8 mouse cellular contexts compared by ENCODE assay signal in genomic region chr5:35131773-35132172, GRCm38 (mm10). TPM values are rescaled to one million over a fixed set of nuclear protein-coding genes. Genes with fewer than 3 reads are reported as not detected.
A peak's percentile ranks its signal among the peaks of the same experiment; 100 is the strongest.
DNase-seq lines count a peak whose midpoint lies in the region; ATAC-seq and TF ChIP-seq lines count a peak whose summit lies in the region.

No protein-coding gene starts in this region.

- peaks cover 6% of the 10 kb centered on the region; the same call in 1 of the 2 replicates for H3K9me3 ChIP-seq in heart, embryonic 12.5 days (replicated peaks)
- no peaks in the 10 kb centered on the region for H3K9me3 ChIP-seq in midbrain, embryonic 16.5 days (replicated peaks; ENCODE audit: control insufficient read depth, low read length, poor library complexity, severe bottlenecking)

- DNase-seq in heart, adult 11 months = peak; percentile 98
- DNase-seq in gastrocnemius, postnatal 10 days = peak; percentile 93
- peak; percentile 88 for DNase-seq in kidney, adult 2 months
- DNase-seq in left cerebral cortex, postnatal 4 days = peak; percentile 96
- DNase-seq in spleen, adult 18-20 months = peak; percentile 18 to 60

- H3K27ac ChIP-seq in heart, embryonic 12.5 days (ENCODE audit: poor library complexity, severe bottlenecking) = no peak overlapping the region
- no peak overlapping the region for H3K27ac ChIP-seq in cortical plate, adult 2 months (ENCODE audit: insufficient read depth, low read length)
- H3K27ac ChIP-seq in kidney, adult 2 months (ENCODE audit: insufficient read depth, low read depth, low read length) = no peak overlapping the region
- no peak overlapping the region for H3K27ac ChIP-seq in midbrain, embryonic 16.5 days (ENCODE audit: low read length)

- no peak overlapping the region for H3K4me3 ChIP-seq in heart, embryonic 12.5 days
- H3K4me3 ChIP-seq in cortical plate, adult 2 months (ENCODE audit: insufficient read depth, low read length) = no peak overlapping the region
- no peak overlapping the region for H3K4me3 ChIP-seq in kidney, adult 2 months (ENCODE audit: insufficient read depth, low read depth, low read length)
- no peak overlapping the region for H3K4me3 ChIP-seq in midbrain, embryonic 16.5 days (ENCODE audit: low read depth, low read length)

- H3K4me1 ChIP-seq in heart, embryonic 12.5 days (replicated peaks) = 0 out of 2 replicates have a peak, but pooled peaks cover 4% of the 10 kb centered on the region
- H3K4me1 ChIP-seq in cortical plate, adult 2 months (ENCODE audit: control insufficient read depth, insufficient read depth, low read length) = no peaks in the 10 kb centered on the region; the same call in 1 of the 2 replicates
- no peaks in the 10 kb centered on the region for H3K4me1 ChIP-seq in kidney, adult 2 months (ENCODE audit: control insufficient read depth, insufficient read depth, low read length)
- H3K4me1 ChIP-seq in midbrain, embryonic 16.5 days (ENCODE audit: control insufficient read depth, insufficient read depth, low read length) = no peaks in the 10 kb centered on the region

- no peak overlapping the region for H3K4me2 ChIP-seq in heart, embryonic 12.5 days
- H3K4me2 ChIP-seq in midbrain, embryonic 16.5 days (ENCODE audit: low read length) = no peak overlapping the region

- WGBS in heart, embryonic 12.5 days = 8% methylated on average over 7 of the region's 7 CpGs
- WGBS in kidney, adult 2 months = 10% methylated on average over 7 of the region's 7 CpGs
- WGBS in midbrain, embryonic 16.5 days = 6% methylated on average over 7 of the region's 7 CpGs

- H3K36me3 ChIP-seq in heart, embryonic 12.5 days = no peaks in the 10 kb centered on the region
- H3K36me3 ChIP-seq in kidney, adult 2 months (ENCODE audit: control insufficient read depth, insufficient read depth, low read length) = no peaks in the 10 kb centered on the region
- no peaks in the 10 kb centered on the region for H3K36me3 ChIP-seq in midbrain, embryonic 16.5 days (ENCODE audit: control insufficient read depth, insufficient read depth, low read length)

- intact Hi-C loops in left cerebral cortex, postnatal 4 days (cut with DNase I) = no loop called here

- no peaks in the 10 kb centered on the region; the same call in 1 of the 2 replicates for H3K27me3 ChIP-seq in heart, embryonic 12.5 days (replicated peaks)
- H3K27me3 ChIP-seq in kidney, adult 2 months (replicated peaks; ENCODE audit: control insufficient read depth, insufficient read depth, low read length) = no peaks in the 10 kb centered on the region
- no peaks in the 10 kb centered on the region for H3K27me3 ChIP-seq in midbrain, embryonic 16.5 days (ENCODE audit: control insufficient read depth, insufficient read depth, low read depth, low read length)

- ATAC-seq in heart, embryonic 12.5 days (ENCODE audit: insufficient number of reproducible peaks, low FRiP score) = no peak; the same call in 1 of the 2 replicates
- peak; percentile 54; the same call in 1 of the 2 replicates for ATAC-seq in midbrain, embryonic 16.5 days

- TF ChIP-seq CTCF in cortical plate, adult 2 months (IDR thresholded peaks at IDR 0.05; ENCODE audit: extremely low read depth, insufficient read depth, low read length) = peak; percentile 59
- TF ChIP-seq CTCF in kidney, adult 2 months (conservative IDR thresholded peaks at IDR 0.05; ENCODE audit: insufficient read depth, insufficient read length, low read depth, low read length) = peak; percentile 77

- TF ChIP-seq POLR2A in cortical plate, adult 2 months (IDR thresholded peaks at IDR 0.05; ENCODE audit: extremely low read depth, insufficient read depth, low read length) = no peak
- no peak for TF ChIP-seq POLR2A in kidney, adult 2 months (IDR thresholded peaks at IDR 0.05; ENCODE audit: low read depth, low read length)

- no peak overlapping the region for H3K9ac ChIP-seq in heart, embryonic 12.5 days
- no peak overlapping the region for H3K9ac ChIP-seq in midbrain, embryonic 16.5 days (ENCODE audit: low read depth, low read length)

RNA-seq across cellular contexts. Expression of gene Lrpap1, which starts 26.2 kb away (rescaled TPM):
- 142 and 147 TPM in 2 replicates for polyA plus RNA-seq in heart, embryonic 12.5 days (2016; fragmentation: Nextera tagmentation; extraction: Ambion mirVana)
- 113 and 116 TPM in 2 replicates for polyA plus RNA-seq in cortical plate, adult 2 months (2012; rRNA removed)
- total RNA-seq in gastrocnemius, postnatal 10 days (2021) = 10 to 100 TPM; 37.2 to 42.7 TPM
- polyA plus RNA-seq in kidney, adult 2 months (2012; rRNA removed) = 281 and 314 TPM in 2 replicates
- total RNA-seq in left cerebral cortex, postnatal 4 days (2021) = 10 to 100 TPM; 73.4 to 83.3 TPM
- polyA plus RNA-seq in midbrain, embryonic 16.5 days (2015; fragmentation: Nextera tagmentation; extraction: Ambion mirVana) = 133 and 141 TPM in 2 replicates

Comparison
In these comparisons a context has a peak if more than half of its experiments do, and no peak if none do; other contexts are left out.
1. DNase-seq: peak in every context shown above with its lines; median percentile 98 in heart, adult 11 months; 96 in left cerebral cortex, postnatal 4 days; 93 in gastrocnemius, postnatal 10 days; 88 in kidney, adult 2 months; 39 in spleen, adult 18-20 months.